Mouse (Mus musculus): ENCODE data around the gene Pla1a.

Pla1a gene

GRCm38 (mm10) chr16:38385184-38385634, 47.7 kb downstream of the Pla1a start:
- no peak for DNase-seq

DNA sequence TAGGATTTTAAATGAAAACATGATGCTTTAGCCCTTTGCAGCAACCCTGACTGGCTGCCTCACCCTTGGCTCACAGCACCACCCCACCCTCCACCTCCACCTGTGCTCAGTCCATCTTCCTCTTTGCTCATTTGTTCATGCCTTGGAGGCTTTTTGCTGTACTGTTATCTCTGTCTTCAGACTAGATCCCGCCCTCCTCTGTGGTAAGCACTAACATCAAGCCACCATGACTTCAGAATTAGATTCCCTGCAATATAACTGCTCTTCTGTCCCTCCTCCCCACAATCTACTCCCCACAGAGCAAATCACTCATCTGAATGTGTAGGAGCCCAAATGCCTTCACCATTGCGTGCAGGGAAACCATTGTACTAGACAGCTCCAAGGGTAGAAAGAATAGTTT, 49.3 kb downstream of the Pla1a start:
- no peak for DNase-seq

- no peak for DNase-seq
Measured at GRCm38 (mm10) chr16:38379926-38380325, 53.0 kb downstream of the Pla1a start.

- DNase-seq: no peak
Measured at GRCm38 (mm10) chr16:38379493-38379892, 53.5 kb downstream of the Pla1a start.

GRCm38 (mm10) chr16:38379088-38379487, 53.9 kb downstream of the Pla1a start:
- DNase-seq: no peak

DNA sequence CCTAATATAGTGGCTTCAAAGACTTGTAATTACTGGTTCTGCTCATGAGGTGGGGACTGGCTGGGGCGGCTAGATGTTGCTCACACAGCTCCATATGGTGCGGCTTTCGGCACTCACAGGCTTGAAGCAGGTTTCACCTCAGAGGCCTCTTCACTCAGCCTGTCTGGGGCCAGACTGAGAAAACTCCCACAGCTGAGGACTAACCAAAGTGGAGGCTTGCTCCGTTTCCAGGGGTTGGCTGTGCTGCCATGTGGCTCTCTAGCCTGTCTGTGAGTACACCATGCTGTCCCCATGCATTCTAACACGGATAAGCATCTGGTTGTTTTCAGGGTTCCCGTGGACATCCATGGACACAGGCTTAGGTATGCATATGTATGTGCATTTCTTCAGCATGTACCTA, 54.4 kb downstream of the Pla1a start:
- no peak for DNase-seq

- no peak for DNase-seq
Measured at GRCm38 (mm10) chr16:38377546-38377945, 55.4 kb downstream of the Pla1a start.

GRCm38 (mm10) chr16:38376841-38377249, 56.1 kb downstream of the Pla1a start:
- no peak for DNase-seq

GRCm38 (mm10) chr16:38376163-38376840, 56.6 kb downstream of the Pla1a start:
- peak; percentile 37 for DNase-seq

GRCm38 (mm10) chr16:38375182-38375581, 57.8 kb downstream of the Pla1a start:
- DNase-seq: no peak

DNA sequence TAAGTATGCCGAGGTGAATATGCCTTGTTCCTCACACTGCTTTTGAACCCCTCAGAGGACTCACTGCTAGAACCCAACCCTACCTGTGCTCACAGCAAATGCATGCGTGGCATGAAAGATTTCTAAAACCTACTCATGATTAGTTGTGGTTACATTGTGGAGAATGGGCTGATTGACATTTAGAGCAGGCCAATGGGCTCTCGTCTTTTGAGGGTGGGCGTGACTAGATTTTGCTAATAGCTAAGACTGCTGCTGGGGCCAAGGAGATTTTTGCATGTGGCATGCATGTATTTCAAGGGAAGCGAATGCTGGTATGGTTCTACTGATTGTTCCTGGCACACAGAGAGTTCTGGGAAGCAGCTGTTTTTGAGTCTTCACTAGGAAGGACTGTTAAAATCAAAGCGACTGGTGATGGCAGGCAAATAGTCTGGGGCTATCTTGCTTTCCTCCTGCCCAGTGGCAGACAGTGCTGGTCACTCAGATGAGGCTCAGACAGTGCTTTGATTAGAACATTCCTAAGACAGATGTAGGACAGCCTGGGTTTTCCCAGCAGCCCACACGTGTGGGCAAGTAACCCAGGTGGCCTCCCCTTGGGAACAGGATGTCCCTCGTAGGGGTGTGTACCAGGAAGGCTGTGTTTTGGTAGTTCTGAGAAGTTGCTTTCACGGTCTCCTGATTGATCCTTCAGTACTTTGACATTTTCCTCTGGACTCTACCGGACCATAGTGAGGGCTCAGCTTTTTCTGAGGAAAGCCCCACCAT, 58.4 kb downstream of the Pla1a start:
- no peak for DNase-seq

GRCm38 (mm10) chr16:38373941-38374340, 59.0 kb downstream of the Pla1a start:
- no peak for DNase-seq

DNA sequence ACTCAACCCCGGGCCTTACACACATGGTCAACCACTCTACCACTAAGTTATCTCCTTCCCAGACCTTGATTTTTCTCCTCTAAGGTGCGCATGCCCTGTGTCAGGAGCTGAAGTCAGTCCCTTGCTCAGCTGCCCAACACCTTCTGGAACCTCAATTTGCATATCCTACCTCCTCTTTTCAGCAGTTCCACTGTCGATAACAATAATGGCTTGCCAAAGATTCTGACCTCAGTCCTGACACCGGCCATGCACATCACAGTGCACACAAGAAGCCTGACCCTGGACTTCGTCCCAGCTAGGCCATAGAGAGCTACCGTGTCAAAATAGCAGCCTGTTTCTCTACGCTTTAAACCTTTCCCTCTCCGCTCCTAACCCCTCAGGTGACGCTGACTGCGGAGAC, 59.5 kb downstream of the Pla1a start:
- no peak for DNase-seq

- DNase-seq: no peak
Measured at GRCm38 (mm10) chr16:38372876-38373275, 60.1 kb downstream of the Pla1a start.

DNA sequence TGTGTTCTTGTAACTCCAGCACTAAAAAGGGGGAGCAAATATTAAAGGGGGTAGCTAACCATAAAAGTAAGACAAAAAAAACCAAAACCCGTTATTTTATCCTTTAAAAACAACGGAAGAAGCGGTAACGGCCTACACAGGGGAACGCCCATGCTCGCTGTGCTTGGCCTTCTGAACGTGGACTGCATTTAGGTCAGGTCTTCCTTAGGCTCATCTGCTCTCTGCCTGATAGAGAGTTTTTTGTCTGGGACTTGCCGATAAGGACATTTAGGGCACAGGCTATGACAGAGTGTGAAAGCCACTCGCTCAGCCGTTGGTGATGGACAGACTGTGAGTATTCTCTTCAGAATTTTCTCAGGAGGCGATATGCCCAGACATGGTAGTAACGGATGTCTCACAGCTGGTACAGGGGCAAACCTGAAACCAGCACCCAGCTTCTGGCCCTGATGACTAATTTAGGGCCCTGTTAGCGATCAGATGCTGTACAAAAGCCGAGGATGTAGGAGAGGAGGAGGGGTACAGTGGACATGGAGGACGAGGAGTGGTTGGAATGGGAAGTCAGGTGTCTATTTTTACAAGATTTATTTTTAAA, 61.1 kb downstream of the Pla1a start:
- DNase-seq: no peak

DNA sequence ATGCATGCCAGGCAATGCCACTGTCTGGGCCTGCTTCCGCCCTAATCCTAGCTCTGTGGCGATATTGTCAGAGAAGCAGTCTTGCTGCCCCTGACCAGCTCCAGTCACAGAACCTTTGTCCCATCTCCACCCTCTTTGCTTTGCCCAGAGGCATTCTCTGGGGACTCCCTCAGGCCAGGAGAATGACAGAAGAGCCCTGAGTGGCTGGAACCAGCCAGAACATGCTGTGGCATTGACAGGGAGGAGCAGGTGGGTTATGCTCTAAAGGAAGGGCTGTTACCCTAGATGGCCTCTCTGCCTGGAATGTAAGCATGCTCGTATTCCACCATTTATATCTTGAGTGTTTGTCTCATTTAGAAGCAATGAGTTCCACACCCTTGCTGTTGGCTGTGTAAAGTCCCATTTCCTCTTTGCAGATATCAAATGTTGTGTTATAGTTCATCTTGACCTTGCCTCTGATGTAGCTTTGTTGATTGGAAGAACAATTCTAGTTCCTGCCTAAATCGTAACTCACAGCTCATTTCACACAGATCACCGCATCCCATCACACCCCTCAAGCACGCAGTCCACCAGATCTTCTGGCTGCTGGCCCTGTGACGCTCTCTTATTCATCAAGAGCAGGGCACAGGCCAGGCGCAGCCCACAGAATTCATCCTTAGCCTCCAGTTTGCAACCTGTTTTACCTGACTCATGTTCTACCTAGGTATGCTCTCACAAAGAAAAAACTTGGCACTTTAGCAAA, 62.1 kb downstream of the Pla1a start:
- no peak for DNase-seq

GRCm38 (mm10) chr16:38369992-38370484, 62.9 kb downstream of the Pla1a start:
- no peak for DNase-seq

GRCm38 (mm10) chr16:38369431-38369830, 63.5 kb downstream of the Pla1a start:
- no peak for DNase-seq

DNA sequence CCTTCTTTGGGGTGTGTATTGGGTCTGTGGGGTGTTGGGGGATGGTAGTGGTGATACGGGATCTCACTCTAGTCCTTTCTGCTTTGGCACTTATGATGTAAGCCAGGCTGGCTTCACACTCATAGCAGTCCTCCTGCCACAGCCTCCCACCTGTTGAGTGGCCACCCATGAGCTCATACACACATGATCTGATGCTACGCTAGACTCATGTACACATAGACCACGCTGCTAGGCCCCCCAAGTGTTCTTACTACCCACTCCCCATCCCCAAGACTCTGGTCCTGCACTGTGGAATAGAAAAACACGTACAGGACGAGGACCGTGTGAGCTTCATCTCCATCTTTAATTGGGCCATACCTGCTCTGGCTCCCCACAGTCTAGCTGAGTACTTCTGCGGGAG, 63.9 kb downstream of the Pla1a start:
- DNase-seq: no peak

GRCm38 (mm10) chr16:38368336-38368735, 64.6 kb downstream of the Pla1a start:
- DNase-seq: no peak

- DNase-seq: no peak
Measured at GRCm38 (mm10) chr16:38366231-38366630, 66.7 kb downstream of the Pla1a start.

DNA sequence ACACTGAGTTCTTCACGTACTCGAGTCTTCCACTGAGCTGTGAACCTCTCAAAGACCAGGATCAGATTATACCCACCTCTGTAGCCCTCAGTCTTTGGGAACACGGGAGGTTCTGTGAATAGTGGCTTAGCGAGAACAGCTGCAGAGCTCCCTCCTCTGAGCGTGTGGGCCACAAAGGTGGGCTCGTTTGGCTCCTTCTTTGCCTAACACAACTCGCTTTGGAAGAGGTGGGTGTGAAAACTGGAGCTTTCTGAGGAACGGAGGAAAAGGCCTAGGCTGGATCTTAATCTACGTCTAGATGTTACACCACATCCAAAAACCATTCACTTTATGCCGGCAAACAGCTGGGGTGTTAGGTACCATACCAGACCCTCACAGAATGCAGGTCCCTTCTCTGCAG, 67.6 kb downstream of the Pla1a start:
- DNase-seq: no peak

GRCm38 (mm10) chr16:38363657-38364056, 69.3 kb downstream of the Pla1a start:
- no peak for DNase-seq
